Mouse (Mus musculus) megakaryocyte progenitor cell, adult 5-6 weeks (primary cell): ENCODE data around the gene Aqp9. TPM values are rescaled to one million over a fixed set of nuclear protein-coding genes. Genes with fewer than 3 reads are reported as not detected.

ENCODE experiments used
- ATAC-seq: replicated peaks from 2 replicates; pipeline ENCODE4 v1.8.0; 2016; ENCODE audit warnings: mild to moderate bottlenecking, moderate TSS enrichment, inconsistent platforms; ENCODE audit not compliant: poor library complexity
- total RNA-seq, 2 experiments: library from RNA; stranded (forward) in 1 of 2; stranded (reverse) in 1 of 2; fragments of 157-497, 149-512 nt in 1 of 2; fragments of 200-1000 nt in 1 of 2; gene quantifications; 2 replicates each; pipeline versions ENCODE4 v1.2.3 to v1.2.4; 2015 to 2017

Aqp9 gene
- total RNA-seq, 2 experiments from 2014 or later: 4.9 to 6.5 TPM

- no peak for ATAC-seq
Measured at GRCm38 (mm10) chr9:71167473-71168215, 838 bp downstream of the Aqp9 start.

GRCm38 (mm10) chr9:71166871-71167465, 1.5 kb downstream of the Aqp9 start:
- peak; percentile 49 for ATAC-seq

- ATAC-seq: peak; percentile 74
Measured at GRCm38 (mm10) chr9:71166019-71166705, 2.3 kb downstream of the Aqp9 start.

GRCm38 (mm10) chr9:71165510-71165909, 3.0 kb downstream of the Aqp9 start:
- peak; percentile 7 for ATAC-seq

GRCm38 (mm10) chr9:71165061-71165460, 3.4 kb downstream of the Aqp9 start:
- peak; percentile 43 for ATAC-seq

GRCm38 (mm10) chr9:71164353-71164752, 4.1 kb downstream of the Aqp9 start:
- ATAC-seq: no peak

GRCm38 (mm10) chr9:71162858-71163740, 5.4 kb downstream of the Aqp9 start:
- no peak for ATAC-seq

- 0 out of 2 replicates have a peak, but pooled peaks have one; percentile 6 for ATAC-seq
Measured at GRCm38 (mm10) chr9:71162131-71162857, 6.2 kb downstream of the Aqp9 start.

GRCm38 (mm10) chr9:71160849-71161711, 7.4 kb downstream of the Aqp9 start:
- 0 out of 2 replicates have a peak, but pooled peaks have one; percentile 15 for ATAC-seq

- ATAC-seq: no peak
Measured at GRCm38 (mm10) chr9:71159686-71160085, 8.8 kb downstream of the Aqp9 start.

GRCm38 (mm10) chr9:71159060-71159626, 9.3 kb downstream of the Aqp9 start:
- ATAC-seq: no peak

- ATAC-seq: peak; percentile 58
Measured at GRCm38 (mm10) chr9:71157921-71158646, 10.4 kb downstream of the Aqp9 start.

GRCm38 (mm10) chr9:71156447-71157035, 11.9 kb downstream of the Aqp9 start:
- peak; percentile 49 for ATAC-seq

GRCm38 (mm10) chr9:71155399-71156005, 13.0 kb downstream of the Aqp9 start:
- peak; percentile 29 for ATAC-seq

- no peak for ATAC-seq
Measured at GRCm38 (mm10) chr9:71151386-71151785, 17.1 kb downstream of the Aqp9 start.

- ATAC-seq: peak; percentile 40
Measured at GRCm38 (mm10) chr9:71150175-71150574, 18.3 kb downstream of the Aqp9 start.

GRCm38 (mm10) chr9:71148890-71149289, 19.6 kb downstream of the Aqp9 start:
- peak; percentile 38; the same call in 1 of the 2 replicates for ATAC-seq
